Mouse (Mus musculus) thymus, postnatal 0 days (tissue): ENCODE measurements at regions not wholly inside any gene's neighbourhood (a gene's known extent, or its start where the extent isn't known, plus 50 kb on each side); places are given as distances from the start of the nearest gene placed in this dataset.

ENCODE experiments used
- DNase-seq: peaks from one replicate; pipeline ENCODE4 v3.0.0-alpha.2; 2015; ENCODE audit warnings: low spot score

- DNase-seq = no peak
These were observed 121.9 kb upstream of the Ankrd55 start for GRCm38 (mm10) chr13:112166338-112166802.

DNA sequence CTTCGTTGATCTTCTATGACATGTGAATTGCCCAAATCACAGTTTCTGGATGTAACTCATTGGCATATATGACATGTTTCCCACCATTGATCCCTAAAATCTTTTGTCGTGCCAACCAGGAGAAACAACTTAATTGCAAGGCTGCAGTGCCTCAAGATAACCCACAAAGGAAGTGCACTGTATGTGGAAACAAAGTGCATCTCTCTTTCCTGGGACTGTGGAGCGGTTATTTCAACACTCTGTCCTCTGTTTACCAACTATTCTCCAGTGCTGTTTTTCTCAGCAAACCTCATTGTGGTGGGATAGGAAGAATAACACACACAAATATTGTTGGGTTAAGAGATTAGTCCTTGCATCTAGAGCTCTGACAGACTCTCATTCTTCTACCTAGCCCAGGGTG, 119.8 kb upstream of the Ankrd55 start:
- DNase-seq = no peak

DNA sequence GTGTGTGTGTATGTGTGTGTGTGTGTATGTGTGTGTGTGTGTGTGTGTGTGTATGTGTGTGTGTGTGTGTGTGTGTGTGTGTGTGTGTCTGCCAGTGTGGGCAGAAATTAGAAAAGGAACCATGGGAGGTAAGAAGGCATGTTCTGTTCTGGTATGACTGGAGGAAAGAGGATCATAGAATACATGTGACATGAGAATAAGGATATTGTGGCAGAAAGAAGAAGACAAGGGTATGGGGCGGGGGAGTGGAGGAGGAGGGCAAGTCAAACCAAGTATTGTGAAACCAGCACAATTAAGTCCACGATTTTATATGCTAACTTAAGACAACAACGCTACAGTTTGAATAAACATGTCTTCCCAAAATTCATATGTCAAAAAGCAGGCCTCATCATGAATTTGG, 117.4 kb upstream of the Ankrd55 start:
- no peak for DNase-seq

- DNase-seq = no peak
These were observed 116.1 kb upstream of the Ankrd55 start for GRCm38 (mm10) chr13:112171940-112172715.

- DNase-seq = no peak
These were observed 114.3 kb upstream of the Ankrd55 start for GRCm38 (mm10) chr13:112173973-112174372.

DNA sequence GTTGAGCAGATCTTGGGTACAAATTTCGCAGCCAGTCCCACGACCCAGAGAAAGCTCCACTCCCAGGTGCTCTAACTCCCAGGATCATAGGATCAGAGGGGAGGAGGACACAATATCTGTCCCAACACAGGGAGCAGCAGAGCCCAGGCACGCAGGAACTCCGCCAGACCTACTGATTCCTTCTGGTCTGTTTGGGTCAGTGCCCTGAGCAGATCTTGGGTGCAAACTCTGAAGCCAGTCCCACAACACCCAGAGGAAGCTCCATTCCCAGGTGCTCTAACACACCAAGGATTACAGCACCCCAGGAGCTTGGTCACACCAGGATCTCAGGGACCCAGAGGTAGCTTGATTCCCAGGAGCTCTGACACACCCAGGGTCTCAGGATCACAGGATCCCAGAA, 110.2 kb upstream of the Ankrd55 start:
- no peak for DNase-seq

DNA sequence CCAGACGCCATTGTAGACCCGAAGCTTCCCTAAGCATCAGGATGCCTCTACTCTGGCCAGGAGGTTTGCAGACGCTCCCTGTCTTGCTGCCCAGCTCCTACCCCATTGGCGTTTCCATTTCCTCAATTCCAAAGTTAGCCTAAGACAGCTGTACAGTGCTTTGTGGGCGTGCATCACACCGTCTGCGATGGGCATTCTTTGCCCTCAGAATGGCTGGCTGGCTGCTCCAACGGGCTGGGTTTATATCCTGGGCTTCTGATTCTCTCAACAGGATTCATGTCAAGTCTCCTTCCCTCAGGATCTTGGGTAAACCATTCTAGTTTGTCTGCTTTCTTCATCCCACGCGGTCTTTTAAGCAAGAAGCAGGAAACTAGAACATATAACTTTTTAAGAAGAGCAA, 104.3 kb upstream of the Ankrd55 start:
- DNase-seq = no peak

DNA sequence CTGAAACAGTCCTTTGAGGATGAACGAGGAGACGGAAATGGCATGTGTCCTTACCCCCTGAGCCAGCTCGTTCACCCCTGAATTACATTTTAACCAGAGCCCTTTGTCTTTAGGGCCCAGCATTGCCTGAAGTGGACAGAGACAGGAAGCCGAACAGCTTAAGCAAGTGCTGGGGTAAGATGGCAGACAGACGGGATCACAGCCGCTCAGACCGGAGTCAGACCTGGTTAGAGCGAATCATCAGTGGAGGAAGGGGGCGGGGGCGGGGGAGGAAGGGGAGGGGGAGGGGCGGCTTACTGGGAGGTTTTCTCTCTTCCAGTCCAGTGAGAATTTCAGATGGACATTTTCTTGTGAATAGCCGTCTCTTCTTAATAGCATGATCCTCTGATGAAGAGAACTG, 103.1 kb upstream of the Ankrd55 start:
- no peak for DNase-seq

DNA sequence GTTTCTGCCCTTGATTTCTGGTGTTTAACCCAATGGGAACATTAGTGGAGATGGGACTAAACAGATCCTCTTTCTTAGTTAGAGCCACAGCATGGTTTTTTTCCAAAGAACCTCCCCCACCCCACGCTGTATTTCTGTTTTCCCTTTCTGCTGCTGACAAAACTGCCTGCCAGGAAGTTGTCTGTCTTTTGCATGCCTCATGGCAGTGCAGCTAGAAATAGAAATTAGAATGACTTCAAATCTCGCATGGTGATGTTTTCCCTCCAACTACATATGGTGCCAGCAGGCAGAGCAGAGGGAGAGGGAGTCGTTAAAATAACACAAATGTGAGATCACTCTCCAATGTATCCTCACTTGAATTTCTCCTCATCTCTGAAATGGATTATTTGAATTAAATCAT, 101.0 kb upstream of the Ankrd55 start:
- DNase-seq = no peak

- no peak for DNase-seq
These were observed 99.9 kb upstream of the Ankrd55 start for GRCm38 (mm10) chr13:112188313-112188712.

DNA sequence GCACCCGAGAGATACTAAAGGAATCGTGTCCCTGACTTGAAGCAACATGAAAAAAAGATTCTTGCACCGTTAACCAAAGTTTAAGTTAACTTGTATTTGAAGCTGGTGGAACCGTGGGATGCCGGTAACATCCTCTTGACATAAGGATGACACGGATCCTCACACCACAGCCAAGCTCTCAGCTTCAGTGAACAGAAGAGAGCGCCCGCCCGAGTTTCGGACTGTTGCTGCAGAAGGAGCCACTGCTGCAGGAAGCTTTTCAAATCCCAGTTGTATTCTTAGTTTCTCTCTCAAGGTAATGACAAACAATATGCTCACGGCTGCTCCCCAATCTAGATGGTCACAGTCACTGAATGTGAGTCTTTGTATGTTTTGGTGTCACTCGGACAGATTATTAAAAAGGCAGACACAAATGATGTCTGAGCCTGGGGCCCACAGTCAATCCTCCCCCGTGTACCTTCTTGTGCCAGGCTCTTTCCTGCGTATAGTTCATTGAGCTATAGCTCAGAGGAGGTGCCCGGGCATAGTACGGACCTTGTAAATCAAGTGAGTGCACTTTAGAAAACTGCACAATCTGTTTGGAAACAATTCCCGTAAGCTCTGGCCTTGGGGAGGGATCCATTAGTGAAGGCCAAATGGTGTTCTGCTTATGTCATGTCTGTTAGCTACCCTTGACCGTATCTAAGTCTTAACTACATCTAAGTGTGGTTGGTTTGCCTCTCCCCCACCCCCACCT, 99.3 kb upstream of the Ankrd55 start:
- no peak for DNase-seq

GRCm38 (mm10) chr13:112189605-112190004, 98.6 kb upstream of the Ankrd55 start:
- DNase-seq = no peak

DNA sequence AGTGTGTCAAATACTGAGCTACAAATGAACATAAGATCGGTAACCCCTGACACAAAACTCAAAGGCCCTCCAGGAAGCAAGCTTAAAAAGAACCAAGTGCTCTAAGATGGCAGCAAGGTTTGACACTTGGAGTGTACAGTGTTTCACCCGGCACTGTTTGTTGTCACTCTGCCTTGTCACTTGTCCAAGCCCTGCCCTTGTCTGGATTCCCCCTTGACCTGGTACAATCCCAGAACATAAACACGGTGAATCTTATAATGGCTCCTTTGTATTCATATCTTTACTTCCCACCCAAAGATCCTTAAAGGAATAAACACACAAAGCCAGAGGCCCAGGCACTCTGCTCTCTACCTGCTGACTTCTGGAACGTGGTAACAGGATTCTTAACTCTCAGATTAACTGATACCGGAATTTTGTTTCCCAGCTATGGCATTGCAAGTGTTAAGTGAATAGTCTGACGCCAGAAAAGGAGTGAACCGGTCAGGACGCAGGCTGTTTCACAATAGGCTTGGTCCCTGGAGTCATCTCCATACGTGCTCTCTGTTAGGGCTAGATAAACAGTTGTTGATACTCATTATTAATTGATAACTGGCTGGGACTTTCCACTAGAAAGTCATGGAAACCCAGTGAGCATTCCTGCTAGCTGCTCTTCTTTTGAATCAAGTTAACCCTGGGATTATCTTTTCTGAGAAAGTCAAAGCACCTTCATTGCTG, 95.9 kb upstream of the Ankrd55 start:
- no peak for DNase-seq

DNA sequence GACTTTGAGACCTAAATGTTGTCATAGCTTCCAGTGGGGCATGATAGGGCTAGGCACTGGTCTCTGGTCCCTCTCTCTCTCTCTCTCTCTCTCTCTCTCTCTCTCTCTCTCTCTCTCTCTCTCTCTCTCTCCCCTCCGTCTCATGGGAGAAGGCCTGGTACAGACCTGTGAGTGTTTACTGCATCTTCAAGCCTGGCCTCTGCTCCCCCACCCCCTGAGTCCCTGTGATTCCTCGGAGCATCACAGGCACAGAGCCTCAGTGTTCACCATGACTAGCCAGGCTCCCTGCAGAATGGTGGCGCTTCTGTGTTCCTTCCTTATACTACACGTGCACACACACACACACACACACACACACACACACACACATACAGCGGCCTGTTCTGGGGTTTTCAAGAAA, 94.6 kb upstream of the Ankrd55 start:
- no peak for DNase-seq

DNA sequence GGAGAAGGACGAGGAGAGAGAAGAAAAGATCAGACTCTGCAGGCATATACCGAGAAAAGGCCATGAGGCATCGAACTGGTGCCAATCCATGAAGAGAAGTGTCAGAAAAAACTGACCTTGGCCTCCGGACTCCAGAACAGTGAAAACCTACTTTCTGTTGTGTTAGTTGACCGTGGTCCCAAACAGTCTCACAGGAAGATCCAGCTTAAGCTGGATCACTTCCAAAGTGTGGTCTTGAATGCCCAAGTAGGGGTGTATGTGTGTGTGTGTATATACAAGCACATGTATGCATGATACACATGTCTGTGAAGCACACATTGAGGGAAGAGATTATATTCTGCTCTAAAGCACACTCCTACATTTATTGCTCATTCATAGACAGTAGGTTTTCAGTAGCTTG, 93.3 kb upstream of the Ankrd55 start:
- no peak for DNase-seq

GRCm38 (mm10) chr13:112196789-112197188, 91.5 kb upstream of the Ankrd55 start:
- peak; percentile 22 for DNase-seq

- no peak for DNase-seq
These were observed 84.5 kb upstream of the Ankrd55 start for GRCm38 (mm10) chr13:112203721-112204120.

DNA sequence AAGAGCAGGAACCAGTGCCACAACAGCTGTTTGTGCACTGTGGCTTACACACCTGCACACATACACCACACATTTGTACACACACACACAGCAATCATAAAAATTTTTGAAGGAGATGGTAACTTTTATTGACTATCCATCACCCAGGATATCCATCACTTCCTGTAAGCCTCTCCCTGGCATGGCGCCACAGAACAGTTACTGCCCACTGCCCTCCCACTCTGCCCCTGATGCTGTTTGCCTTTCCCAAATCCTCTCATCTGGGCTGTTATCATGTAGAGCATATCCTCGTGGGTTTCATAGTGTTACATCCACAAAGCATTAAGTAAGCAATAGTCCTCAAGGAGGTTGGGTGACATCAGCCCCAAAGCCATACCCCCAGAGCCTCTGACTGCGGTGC, 84.0 kb upstream of the Ankrd55 start:
- DNase-seq = no peak

- DNase-seq = no peak
These were observed 83.4 kb upstream of the Ankrd55 start for GRCm38 (mm10) chr13:112204813-112205212.

DNA sequence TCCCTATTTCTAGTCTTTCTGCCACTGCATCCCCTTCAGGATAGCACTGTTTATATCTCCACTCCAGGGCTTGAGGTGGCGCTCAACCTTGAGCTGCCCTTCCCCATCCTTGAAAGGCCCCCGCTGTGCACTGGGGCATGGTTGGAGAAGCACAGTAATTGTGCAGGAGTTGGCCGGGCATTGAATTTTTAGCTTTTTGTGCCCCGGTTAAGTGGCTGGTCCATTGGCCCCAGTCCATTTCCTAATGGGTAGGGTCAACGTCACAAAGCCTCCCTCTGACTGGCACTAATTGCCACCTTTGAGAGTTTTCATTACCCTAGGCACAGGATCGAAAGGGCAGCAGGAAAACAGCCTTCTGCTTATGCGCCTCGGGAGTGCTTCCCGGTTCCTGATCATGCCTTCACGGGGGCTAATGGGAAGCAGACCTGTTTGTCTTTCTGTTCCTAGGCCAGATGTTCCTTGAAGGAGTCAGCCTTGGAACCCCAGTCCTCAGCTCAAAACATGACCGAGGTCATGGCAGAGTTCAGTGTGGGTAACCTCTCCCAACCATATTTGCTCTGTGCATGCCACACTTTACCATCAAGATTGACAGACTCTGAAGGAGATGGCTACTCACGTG, 80.5 kb upstream of the Ankrd55 start:
- DNase-seq = no peak

DNA sequence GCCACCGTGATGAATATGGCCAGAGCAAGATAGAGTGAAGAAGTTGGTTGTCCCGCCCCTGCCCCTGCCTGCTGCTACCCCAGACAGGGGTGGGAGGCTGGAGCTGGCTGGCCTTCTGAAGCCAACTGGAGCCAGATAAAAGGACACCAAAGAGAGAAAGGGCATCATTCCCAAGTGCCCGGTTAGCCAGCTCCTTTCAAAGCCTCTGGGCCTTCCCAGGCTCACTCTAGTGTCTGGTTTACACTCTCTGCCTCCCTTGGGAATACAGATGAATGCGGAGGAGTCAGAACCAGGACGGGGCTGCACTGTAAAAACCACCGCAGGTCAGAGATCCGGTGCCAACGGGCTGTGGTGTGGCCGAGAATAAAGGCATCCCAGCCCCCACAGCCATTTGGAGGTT, 76.4 kb upstream of the Ankrd55 start:
- DNase-seq = no peak

GRCm38 (mm10) chr13:112212391-112212790, 75.9 kb upstream of the Ankrd55 start:
- DNase-seq = no peak
